Mouse (Mus musculus) adrenal gland, adult (tissue): ENCODE measurements around the gene 3110018I06Rik.

ENCODE experiments used
- DNase-seq, 2 experiments: peaks; one replicate each; pipeline ENCODE4 v3.0.0; 2022 to 2023; ENCODE audit warnings: low spot score in 1 of 2; ENCODE audit not compliant: inconsistent age in 2 of 2

Gene 3110018I06Rik

GRCm38 (mm10) chr12:107488371-107488770, at the start of gene 3110018I06Rik:
TSS of gene 3110018I06Rik (plus strand) at chr12:107488632.
- DNase-seq, result no peak

- DNase-seq, result no peak
These were observed 43.8 kb upstream of the 3110018I06Rik start for GRCm38 (mm10) chr12:107444681-107445080.

GRCm38 (mm10) chr12:107457835-107458234, 30.6 kb upstream of the 3110018I06Rik start:
- DNase-seq, result no peak

- peak; percentile 46 to 77 for DNase-seq
These were observed 23.7 kb upstream of the 3110018I06Rik start for GRCm38 (mm10) chr12:107464731-107465130.

GRCm38 (mm10) chr12:107476441-107477291, 11.8 kb upstream of the 3110018I06Rik start:
- no peak for DNase-seq

- no peak for DNase-seq
These were observed 9.1 kb upstream of the 3110018I06Rik start for GRCm38 (mm10) chr12:107479350-107479749.

GRCm38 (mm10) chr12:107483031-107483430, 5.4 kb upstream of the 3110018I06Rik start:
- no peak for DNase-seq

GRCm38 (mm10) chr12:107491344-107491743, 2.9 kb downstream of the 3110018I06Rik start:
- DNase-seq, result peak in 1 of 2 experiments; percentile 33

GRCm38 (mm10) chr12:107496924-107497323, 8.5 kb downstream of the 3110018I06Rik start:
- no peak for DNase-seq

- no peak for DNase-seq
These were observed 21.3 kb downstream of the 3110018I06Rik start for GRCm38 (mm10) chr12:107509661-107510237.

- no peak for DNase-seq
These were observed 22.7 kb downstream of the 3110018I06Rik start for GRCm38 (mm10) chr12:107511112-107511511.

- DNase-seq, result no peak
These were observed 28.1 kb downstream of the 3110018I06Rik start for GRCm38 (mm10) chr12:107516265-107517217.

GRCm38 (mm10) chr12:107520941-107521340, 32.5 kb downstream of the 3110018I06Rik start:
- no peak for DNase-seq

GRCm38 (mm10) chr12:107528346-107528880, 40.0 kb downstream of the 3110018I06Rik start:
- DNase-seq, result no peak

GRCm38 (mm10) chr12:107532871-107533270, 44.4 kb downstream of the 3110018I06Rik start:
- DNase-seq, result no peak
